Mouse (Mus musculus) cerebellum, adult 9-10 months (tissue): Measurements from ENCODE around the gene Pdpn.

Experiments used
- DNase-seq: peaks from one replicate; pipeline ENCODE4 v3.0.0; 2022

The Pdpn gene

DNA sequence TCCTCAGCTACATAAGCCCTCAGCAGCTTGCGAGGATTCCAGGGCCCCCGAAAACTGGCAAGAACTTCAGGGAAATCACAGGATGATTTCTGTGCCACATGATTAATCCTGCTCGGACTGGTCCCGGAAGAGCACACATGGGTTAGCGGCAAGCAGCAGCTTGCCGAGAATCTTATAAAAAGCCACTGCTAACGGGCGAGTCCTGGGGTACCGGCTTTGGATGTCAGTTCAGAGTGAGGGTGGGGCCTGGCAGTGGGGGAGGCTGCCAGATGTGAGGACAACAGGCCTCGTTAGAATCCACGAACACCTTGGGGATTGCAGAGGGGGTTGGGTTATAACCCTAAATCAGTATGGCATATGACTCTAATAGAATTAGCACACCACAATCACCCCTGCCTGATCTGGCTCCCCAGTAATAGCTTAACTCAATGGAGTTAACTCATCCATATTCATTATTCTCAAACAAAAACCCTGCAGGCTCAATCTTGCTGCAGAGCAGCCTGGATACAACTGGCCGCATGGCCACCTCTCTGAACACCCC, 2.3 kb downstream of the Pdpn start:
- no peak for DNase-seq

DNA sequence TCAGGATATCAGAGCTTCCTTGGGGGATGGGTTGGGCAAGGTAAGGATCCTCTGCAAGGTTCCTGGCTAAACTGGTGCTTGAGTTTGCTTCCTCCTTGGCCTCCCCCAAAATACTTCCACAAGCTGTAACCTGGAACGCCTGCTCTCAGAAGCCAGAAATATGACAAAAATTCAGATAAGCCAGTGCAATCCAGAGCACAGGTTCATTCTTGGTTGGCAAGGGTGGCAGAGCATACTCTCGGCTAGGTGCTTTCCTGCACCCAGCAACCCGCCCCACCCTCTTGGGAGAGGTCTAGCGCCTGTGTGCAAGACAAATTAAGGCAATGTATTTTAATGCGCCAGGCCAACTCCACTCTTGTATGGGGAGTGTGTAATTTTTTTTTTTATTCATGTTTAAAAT, 3.2 kb downstream of the Pdpn start:
- no peak for DNase-seq

DNA sequence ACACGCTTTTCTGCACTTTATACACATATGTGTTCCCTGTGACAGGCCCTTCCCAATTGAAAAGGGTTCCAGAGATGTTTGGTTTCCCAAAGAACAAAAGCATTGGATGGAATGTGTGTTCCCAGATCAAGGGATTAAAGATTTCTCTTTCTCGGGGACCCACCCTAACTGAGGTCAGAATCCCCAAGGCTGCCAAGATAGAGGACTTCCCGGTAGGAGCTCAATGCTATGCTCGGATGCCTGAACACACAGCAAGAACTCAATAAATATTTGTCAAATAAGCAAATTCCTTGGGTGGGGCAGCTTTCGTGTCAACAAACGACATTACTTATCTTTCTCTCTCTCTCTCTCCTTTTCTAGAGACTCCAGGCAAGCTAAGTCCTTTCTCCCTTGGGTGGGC, 5.0 kb downstream of the Pdpn start:
- no peak for DNase-seq

DNA sequence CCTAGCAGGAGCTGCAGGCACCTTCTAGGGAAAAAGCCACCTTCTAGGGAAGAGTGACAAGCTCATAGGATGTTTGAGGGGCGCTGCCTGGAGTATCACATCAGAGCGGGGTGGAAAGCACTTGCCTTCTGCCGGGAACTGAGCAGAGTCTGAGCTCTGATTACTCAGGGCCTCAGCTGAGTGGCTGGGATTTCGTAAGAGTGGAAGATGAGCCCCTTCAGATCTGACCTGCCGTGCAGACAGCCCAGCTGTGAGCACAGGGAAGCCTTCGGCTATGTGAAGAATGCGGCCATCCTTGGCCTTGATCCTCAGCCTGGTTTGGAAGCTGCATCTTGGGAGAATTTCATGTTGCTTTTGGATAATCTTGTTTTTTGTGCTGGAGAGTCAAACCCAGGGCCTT, 10.5 kb downstream of the Pdpn start:
- no peak for DNase-seq

DNA sequence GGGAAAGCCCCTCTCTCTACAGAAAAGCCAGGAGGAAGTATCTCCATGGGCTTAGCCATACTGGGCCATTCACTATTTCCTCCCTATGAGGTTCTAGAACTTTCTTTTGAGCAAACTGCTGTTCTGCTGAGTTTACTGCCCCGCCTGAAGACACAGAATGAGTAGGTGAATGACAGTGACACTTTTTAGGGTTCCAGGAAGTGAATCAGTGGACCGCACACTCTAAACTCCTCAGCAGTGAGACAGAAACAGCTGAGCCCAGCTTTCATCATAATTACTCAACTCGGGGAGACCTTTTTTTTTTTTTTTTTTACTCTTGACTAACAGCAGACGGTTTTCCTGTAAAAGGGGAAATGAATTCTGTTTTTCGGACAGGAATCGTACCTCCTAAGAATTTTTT, 10.9 kb downstream of the Pdpn start:
- no peak for DNase-seq

DNA sequence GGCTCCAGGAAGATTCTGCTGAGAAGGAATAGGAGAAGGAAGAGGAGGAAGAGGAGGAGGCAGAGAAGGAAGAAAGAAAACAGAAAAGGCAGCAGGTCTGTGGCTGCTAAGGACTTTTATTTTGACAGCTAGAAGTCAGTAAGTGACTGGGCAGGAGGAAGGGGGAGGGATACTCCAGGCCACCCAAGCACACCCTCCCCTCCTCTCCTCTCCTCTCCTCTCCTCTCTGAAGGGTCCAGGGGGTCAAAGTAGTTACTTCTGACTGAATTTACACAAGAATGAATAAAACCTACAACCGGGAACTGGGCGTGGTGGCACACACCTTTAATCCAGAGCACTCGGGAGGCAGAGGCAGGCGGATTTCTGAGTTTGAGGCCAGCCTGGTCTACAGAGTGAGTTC, 12.3 kb downstream of the Pdpn start:
- no peak for DNase-seq

DNA sequence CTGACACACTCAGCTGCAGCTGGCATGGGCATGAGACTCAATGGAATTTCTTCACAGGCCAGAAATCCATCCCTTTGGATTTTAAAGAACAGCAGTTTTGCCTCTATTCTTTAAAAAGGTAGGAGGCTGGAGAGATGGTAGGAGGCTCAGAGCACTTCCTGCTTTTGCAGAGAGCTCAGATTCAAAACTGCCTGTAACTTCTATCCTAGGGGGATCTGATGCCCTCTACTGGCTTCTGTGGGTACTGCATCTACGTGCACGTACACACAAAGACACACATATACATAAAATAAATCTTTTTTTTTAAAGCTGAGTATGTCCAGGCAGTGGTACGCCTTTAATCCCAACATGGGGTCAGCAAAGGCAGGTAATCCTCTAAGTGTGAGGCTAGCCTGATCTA, 19.2 kb downstream of the Pdpn start:
- DNase-seq, result no peak

DNA sequence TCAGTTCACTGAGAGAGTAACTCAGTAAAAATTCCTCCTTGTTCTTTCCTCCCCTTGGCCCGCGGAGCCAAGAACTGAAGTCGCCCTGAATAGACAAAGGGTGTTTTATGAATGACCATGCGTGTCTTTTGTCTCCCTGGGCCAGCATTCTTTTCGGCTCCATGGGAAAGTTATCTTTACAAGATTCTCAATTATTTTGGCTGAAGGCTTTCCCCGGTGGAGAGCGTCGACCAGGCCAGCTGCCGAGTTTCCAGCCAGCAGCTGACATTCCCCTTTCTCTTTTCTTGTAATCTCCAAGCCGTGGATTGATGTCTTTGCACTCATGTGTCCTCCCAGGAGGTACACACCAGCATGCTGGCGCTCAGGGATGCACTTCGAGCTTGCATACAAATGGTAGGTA, 19.7 kb downstream of the Pdpn start:
- DNase-seq, result no peak

DNA sequence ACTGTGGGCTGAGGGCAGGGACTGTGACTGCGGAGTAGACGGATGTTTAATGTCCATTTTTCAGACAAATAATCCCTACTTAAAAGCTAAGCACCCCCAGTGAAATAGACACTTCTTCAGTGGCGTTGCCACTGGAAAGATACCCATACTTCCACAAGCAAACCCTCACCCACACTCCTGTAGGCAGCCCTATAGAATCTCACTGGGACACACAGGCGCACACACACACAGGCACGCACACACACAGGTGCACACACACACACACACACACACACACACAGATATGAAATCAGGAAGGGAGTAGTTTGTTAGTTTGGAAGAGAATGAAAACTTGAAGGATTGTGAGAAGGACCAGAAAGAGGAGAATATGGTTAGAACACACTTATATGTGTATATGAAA, 20.3 kb downstream of the Pdpn start:
- no peak for DNase-seq

DNA sequence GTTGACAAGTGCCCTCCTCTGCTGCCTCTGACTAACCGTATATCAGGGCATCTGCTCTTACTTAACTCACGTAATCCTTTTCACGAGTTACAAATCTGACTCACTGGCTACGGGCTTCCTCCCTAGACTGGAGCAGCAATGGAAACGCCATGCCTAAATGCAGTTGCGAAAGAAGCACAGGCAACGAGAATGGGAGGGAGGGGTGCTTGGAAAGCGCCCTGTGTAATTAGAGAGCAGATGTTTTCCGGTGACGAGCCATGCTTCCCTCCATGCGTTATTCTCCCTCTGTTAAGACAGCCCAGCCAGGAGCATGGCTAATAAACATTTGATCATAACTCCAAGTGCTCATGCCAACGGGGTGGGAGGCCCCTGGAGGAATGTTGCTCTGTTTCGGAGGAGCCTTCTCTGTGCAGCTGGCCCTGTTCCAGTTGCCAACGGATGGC, 20.9 kb downstream of the Pdpn start:
- no peak for DNase-seq

DNA sequence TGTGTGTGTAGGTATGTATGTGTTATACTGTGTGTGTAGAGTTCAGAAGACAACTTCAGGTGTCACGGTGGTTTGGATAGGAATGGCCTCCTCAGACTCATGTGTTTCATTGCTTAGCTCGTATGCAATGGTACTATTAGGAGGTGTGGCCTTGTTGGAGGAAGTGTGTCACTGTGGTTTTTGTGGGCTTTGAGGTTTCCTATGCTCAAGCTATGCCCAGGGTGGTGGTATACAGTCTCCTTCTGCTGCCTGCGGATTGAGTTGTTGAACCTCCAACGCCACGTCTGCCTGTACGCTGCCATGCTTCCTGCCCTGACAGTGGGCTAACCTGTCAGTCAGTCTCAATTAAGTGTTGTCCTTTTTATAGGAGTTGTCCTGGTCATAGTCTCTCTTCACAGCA, 22.0 kb downstream of the Pdpn start:
- DNase-seq, result no peak

DNA sequence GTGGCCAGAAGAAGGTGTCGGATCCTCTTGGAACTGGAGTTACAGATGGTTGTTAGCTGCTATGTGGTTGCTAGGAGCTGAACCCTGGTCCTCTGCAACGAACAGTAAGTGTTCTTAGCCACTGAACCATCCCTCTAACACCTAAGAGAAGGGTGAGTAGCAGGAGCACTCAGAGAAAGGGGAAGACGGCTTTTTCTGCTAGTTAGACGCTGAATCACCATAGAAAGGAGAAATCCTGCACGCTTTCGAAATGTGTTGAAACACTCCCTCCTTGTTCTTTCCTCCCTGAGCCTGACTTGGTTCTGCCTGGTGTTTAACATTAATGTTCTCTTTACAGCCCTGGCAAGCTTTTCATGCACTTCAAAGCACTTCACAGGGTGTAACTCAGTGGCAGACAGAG, 27.8 kb downstream of the Pdpn start:
- DNase-seq, result no peak

DNA sequence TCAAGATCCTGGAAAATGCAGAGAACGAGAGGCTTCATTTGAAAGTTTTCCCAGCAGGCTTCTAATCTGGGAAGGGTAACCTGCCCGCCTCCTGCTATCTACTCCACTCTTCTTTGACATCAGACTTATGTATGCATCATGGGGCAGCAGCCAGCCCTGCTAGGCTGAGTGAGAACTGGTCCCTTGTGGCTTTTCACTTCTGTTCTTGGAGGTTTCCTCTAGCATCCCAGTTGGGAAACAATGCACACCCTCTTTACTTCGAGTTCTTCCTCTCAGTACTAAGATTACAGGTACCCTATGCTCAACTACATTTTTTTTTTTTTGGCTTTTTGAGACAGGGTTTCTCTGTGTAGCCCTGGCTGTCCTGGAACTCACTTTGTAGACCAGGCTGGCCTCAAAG, 28.5 kb downstream of the Pdpn start:
- DNase-seq, result no peak

DNA sequence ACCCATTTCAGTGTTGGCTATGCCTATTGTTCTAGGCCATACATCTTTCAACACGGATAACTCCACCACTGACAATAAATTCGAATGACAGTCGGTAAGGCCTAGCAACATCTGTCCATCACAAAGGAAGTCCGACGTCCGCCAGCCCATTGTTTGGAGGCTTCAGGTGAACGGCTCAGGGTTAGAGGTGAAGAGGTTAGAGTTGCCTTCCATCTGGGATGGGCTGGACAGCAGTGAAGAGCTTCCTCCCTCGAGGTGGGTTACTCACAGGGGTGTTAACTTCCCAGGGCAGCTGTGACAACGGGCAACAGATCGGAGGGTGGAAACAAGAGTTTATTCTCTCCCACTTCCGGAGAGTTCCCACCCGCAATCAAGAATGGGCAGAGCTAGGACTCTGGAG, 36.7 kb downstream of the Pdpn start:
- no peak for DNase-seq

DNA sequence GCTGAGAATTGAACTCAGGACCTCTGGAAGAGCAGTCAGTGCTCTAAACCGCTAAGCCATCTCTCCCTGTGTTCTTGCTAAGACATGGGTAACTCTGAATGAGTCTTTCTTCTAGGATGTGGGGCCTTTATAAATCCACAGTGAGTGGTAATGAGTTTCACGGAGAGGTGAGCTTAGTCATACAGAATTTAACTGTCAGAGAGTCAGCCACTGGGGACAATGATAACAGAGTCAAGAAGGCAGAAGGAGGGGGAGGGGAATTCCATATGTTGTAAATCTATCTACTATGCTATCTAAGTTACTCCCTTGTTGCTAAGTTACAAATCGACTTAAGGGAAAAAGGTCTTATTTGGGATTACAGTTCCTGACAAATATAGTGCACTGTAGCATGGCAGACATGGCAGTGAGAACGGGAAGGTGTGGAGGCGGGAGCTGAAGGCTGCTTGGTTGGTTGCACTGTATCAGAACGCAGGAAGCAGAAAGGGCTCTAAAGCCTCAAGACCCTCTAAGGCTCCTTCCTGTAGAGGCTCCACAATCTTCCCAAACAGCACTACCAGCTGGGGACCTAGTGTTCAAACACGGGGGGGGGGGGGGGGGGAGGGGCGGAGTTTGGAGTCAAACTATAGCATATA, 39.5 kb downstream of the Pdpn start:
- DNase-seq, result no peak

DNA sequence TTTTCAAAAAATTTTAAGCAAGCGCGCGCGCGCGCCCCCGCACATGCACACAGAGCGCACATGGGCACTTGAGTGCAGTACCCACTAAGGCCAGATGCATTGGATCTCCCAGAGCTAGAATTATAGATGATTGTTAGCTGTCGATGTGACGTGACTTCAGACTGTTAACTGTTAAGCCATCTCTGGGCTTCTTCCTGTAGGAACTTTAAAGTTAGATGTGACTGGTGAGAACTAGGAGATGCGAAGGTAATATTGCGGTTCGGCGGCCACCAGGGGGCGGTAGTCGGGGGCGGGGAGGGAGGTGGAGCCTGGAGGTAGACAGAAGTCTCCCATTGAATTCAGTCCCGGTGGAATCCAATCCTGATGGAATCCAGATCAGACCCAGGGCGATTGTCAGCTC, 40.8 kb downstream of the Pdpn start:
- no peak for DNase-seq

DNA sequence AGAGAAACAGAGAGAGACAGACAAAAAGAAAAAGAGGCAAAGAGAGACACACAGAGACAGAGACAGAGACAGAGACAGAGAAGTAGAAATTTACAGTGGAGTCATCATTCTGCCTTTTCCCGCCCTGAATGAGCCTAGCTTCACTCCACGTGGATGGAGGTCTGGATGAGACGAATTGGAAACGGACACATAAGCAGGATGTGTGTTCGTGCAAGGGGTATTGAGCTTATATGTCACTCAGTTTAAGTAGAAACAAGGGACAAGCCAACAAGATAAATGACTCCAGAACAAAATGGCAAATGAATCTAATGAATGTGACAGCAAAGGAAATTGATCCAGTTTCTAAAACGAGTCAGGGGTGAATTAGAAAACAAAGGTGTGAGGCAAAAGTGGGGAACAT, 41.4 kb downstream of the Pdpn start:
- DNase-seq, result no peak

DNA sequence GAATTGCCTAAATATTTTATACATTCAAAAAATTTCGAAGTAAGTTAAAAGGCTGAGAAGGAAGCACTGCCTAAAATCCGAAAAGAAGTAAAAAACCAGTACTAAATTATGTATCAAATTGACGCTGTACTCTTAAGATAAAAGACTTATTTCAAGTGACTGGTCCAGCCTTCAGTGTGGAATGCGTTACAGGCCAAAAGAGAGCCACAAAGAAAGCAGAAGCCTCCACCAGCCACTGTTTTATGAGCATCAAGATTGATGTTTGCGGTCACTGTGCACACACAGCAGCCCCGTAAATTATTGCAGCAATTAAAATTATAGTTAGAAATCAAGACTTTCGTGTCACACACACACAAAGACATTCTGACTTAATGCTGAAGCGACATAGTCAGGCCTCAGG, 43.8 kb downstream of the Pdpn start:
- no peak for DNase-seq

DNA sequence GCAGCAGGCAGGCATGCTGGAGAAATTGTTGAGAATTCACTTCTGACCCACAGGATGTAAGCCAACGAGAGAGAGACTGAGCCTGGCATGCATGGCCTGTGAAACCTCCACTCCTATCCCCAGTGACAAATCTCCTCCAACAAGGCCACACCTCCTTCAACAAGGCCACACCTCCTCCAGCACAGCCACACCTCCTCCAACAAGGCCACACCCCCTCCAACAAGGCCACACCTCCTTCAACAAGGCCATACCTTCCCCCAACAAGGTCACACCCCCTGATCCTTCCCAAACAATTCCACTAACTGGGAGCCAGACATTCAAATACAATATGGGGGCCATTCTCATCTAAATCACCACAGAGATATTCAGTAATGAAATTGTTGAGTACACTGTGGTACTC, 46.0 kb downstream of the Pdpn start:
- no peak for DNase-seq

DNA sequence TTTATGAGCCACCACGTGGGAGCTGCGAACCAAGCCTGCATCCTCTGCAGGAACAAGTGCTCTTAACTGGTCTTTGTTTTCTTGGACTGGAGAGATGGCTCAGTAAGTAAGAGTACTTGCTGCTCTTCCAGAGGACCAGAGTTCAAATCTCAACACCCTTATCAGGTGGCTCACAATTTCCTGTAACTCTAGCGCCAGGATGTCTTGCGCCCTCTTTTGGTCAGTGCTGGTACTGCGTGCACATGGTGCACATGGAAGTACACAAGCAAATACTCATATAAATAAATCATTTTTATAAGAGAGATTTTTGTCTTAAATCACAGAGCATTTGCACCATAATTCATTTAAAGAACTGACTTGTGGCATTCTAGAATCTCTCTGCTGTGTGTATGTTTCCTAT, 51.3 kb downstream of the Pdpn start:
- no peak for DNase-seq

DNA sequence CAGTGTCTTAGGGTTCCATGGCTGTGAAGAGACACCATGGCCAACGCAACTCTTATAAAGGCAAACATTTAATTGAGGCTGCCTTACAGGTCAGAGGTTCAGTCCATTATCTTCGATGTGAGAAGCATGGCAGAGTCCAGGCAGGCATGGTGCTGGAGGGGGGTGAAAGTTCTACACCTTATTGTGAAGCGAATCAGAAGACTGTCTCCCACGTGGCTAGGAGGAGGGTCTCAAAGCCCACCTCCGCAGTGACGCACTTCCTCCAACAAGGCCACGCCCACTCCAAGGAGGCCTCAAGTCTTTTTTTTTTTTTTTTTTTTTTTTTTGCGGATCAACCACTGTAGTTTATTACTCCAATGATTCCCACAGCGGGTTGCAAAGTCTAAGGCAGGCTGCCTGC, 58.1 kb downstream of the Pdpn start:
- no peak for DNase-seq

DNA sequence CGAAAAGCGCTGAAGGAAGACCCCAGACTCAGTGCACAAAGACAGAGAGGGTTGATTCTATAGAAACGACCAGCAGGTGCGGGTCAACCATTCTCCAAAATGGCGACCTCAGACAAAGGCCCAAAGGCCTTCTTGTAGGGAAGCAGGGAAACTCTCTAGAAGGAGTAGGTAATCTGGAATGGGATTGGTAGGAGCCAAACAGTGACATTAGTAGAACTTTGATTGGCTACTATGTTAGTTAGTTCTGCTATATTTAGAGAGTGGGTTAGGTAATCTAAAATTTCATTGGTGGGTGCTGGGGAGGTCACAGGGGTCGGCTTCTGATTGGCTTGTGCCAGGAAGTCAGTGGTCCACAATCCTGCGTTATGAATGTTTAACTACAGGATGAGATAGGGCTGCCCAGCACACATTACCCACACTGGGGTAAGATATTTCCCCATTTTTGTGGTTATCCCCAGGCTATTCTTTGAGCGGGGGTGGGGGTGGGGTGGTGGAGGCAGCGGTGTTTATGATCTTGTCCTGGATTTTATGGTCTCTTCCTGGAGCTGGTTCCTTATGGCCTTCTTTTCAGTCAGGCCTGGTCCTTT, 59.7 kb downstream of the Pdpn start:
- DNase-seq, result no peak

DNA sequence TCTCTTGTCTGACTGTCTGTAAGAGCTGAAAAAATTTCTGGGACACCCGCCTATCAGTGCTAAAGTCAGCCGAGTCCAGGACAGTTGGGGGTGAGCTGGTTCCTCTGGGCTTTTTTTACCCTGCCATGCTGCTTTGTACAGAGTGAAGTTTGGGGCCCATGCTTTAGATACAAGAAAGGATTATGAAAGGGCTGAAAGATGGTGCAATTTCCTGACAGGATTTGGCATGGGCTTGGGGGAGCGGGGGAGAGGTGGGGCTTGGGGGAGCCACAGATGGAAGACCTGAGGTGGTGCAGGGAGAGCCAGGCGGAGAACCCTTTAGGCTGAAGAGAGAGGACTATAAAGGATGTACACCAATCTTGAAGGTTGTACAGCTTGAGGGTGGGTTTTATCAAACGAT, 60.2 kb downstream of the Pdpn start:
- DNase-seq, result no peak

DNA sequence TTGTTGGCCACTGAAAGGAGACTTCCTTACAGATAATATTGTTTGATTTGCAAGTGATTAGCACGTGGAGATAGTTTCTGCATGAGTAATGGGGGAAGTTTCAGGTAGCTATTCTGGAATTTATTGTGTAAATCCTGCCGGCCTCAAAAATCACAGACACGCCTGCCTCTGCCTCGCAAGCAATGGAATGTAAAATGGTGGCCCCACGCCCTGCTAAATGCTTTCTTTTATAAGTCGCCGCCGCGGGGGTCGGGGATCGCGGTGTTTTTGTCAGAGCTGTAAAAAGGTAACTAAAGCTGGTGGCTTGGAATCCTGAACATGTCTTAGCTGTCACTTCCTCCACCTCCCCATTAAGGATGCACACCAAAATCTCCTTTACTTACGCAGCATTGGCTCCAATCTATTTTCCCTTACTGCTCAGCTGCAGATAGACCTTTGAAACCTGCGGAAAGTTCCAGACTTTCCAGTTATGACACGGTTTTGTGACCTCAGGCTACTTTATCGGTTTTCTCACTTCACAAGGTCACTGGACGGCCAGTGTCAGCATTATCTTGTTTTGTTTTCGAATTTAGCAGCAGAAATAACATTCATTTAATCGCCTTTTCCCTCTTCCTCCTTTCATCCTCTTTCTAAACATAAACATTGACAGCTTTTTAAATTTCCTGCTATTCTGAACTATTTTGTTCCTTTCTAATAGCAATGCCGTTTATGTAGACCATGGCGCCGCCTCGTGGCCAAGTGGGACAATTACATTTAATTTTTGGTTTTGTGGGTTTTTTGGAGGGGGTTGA, 60.9 kb downstream of the Pdpn start:
- peak; percentile 43 for DNase-seq
